Mouse (Mus musculus) adrenal gland, adult 8-10 months (tissue): Measurements from ENCODE around the gene Ednrb. TPM values are rescaled to one million over a fixed set of nuclear protein-coding genes. Genes with fewer than 3 reads are reported as not detected.

Experiments
- DNase-seq: peaks from one replicate; pipeline ENCODE4 v3.0.0; 2022
- total RNA-seq, 4 experiments: library from RNA; stranded (reverse); gene quantifications; 2 replicates each; pipeline ENCODE4 v1.2.4; 2022

Gene Ednrb
- total RNA-seq, result 10 to 100 TPM; 41.5 to 51.0 (median 42.6) TPM

GRCm38 (mm10) chr14:103844011-103844549 lies at the start of gene Ednrb:
Gene Ednrb, minus strand, starts transcription at chr14:103844402.
- peak; percentile 32 for DNase-seq

- DNase-seq, result no peak
Observed at GRCm38 (mm10) chr14:103892411-103892938, 48.3 kb upstream of the Ednrb start.

- DNase-seq, result no peak
Observed at GRCm38 (mm10) chr14:103890761-103891160, 46.6 kb upstream of the Ednrb start.

GRCm38 (mm10) chr14:103884892-103885575 lies 40.8 kb upstream of the Ednrb start:
- no peak for DNase-seq

GRCm38 (mm10) chr14:103882943-103883342 lies 38.7 kb upstream of the Ednrb start:
- no peak for DNase-seq

GRCm38 (mm10) chr14:103877117-103877516 lies 32.9 kb upstream of the Ednrb start:
- no peak for DNase-seq

- no peak for DNase-seq
Observed at GRCm38 (mm10) chr14:103876598-103876997, 32.4 kb upstream of the Ednrb start.

GRCm38 (mm10) chr14:103866636-103867035 lies 22.4 kb upstream of the Ednrb start:
- DNase-seq, result no peak

GRCm38 (mm10) chr14:103865226-103865625 lies 21.0 kb upstream of the Ednrb start:
- DNase-seq, result no peak

- DNase-seq, result no peak
Observed at GRCm38 (mm10) chr14:103850071-103850845, 6.1 kb upstream of the Ednrb start.

GRCm38 (mm10) chr14:103845716-103846115 lies 1.5 kb upstream of the Ednrb start:
- DNase-seq, result no peak

GRCm38 (mm10) chr14:103844944-103845343 lies 742 bp upstream of the Ednrb start:
- DNase-seq, result no peak

- DNase-seq, result peak; percentile 28
Observed at GRCm38 (mm10) chr14:103843371-103844001, 716 bp downstream of the Ednrb start.

GRCm38 (mm10) chr14:103842896-103843295 lies 1.3 kb downstream of the Ednrb start:
- no peak for DNase-seq

- no peak for DNase-seq
Observed at GRCm38 (mm10) chr14:103840436-103840835, 3.8 kb downstream of the Ednrb start.

GRCm38 (mm10) chr14:103838887-103839286 lies 5.3 kb downstream of the Ednrb start:
- DNase-seq, result no peak

GRCm38 (mm10) chr14:103834589-103834988 lies 9.6 kb downstream of the Ednrb start:
- DNase-seq, result no peak

GRCm38 (mm10) chr14:103834147-103834546 lies 10.1 kb downstream of the Ednrb start:
- DNase-seq, result no peak

GRCm38 (mm10) chr14:103832472-103832871 lies 11.7 kb downstream of the Ednrb start:
- DNase-seq, result no peak

GRCm38 (mm10) chr14:103831007-103831406 lies 13.2 kb downstream of the Ednrb start:
- no peak for DNase-seq

GRCm38 (mm10) chr14:103826343-103826742 lies 17.9 kb downstream of the Ednrb start:
- DNase-seq, result no peak

- DNase-seq, result no peak
Observed at GRCm38 (mm10) chr14:103825934-103826333, 18.3 kb downstream of the Ednrb start.

- no peak for DNase-seq
Observed at GRCm38 (mm10) chr14:103823501-103823900, 20.7 kb downstream of the Ednrb start.
